Mouse (Mus musculus): ENCODE measurements at regions not wholly inside any gene's neighbourhood (a gene's known extent, or its start where the extent isn't known, plus 50 kb on each side); places are given as distances from the start of the nearest gene placed in this dataset.

- Histone ChIP-seq H3K9ac (ENCODE audit: low read length) (peak overlapping the region; percentile 40; the same call in 1 of the 2 replicates), H3K4me3 (ENCODE audit: low read depth, low read length) (no peak overlapping the region), H3K9me3 (ENCODE audit: control insufficient read depth, low read length) (no peaks in the 10 kb centered on the region), H3K27me3 (ENCODE audit: control insufficient read depth, insufficient read depth, low read length) (no peaks in the 10 kb centered on the region), H3K27ac (ENCODE audit: low read depth, low read length) (peak overlapping the region; percentile 22; the same call in 1 of the 2 replicates), H3K36me3 (ENCODE audit: control insufficient read depth, insufficient read depth, low read length) (no peaks in the 10 kb centered on the region), H3K4me1 (ENCODE audit: control insufficient read depth, insufficient read depth, low read length) (peaks cover 5% of the 10 kb centered on the region; the same call in 1 of the 2 replicates), H3K4me2 (no peak overlapping the region)
- ATAC-seq (ENCODE audit: low FRiP score) (peak; percentile 55), DNase-seq (ENCODE audit: low spot score, missing footprints) (peak; percentile 89)
- 44% methylated on average over 8 of the region's 8 CpGs for WGBS
Measured at GRCm38 (mm10) chr9:50005757-50006576, 207.2 kb upstream of the Ncam1 start.

- Histone ChIP-seq H3K9ac (ENCODE audit: low read length) (no peak overlapping the region), H3K36me3 (ENCODE audit: control insufficient read depth, insufficient read depth, low read length) (no peaks in the 10 kb centered on the region), H3K4me2 (no peak overlapping the region), H3K4me1 (ENCODE audit: control insufficient read depth, insufficient read depth, low read length) (peaks cover 5% of the 10 kb centered on the region; the same call in 1 of the 2 replicates), H3K4me3 (ENCODE audit: low read depth, low read length) (no peak overlapping the region), H3K27ac (ENCODE audit: low read depth, low read length) (no peak overlapping the region), H3K9me3 (ENCODE audit: control insufficient read depth, low read length) (no peaks in the 10 kb centered on the region), H3K27me3 (ENCODE audit: control insufficient read depth, insufficient read depth, low read length) (no peaks in the 10 kb centered on the region)
- whole genome bisulfite sequencing = 80% methylated on average over 6 of the region's 6 CpGs
- peak; percentile 26 for DNase-seq (ENCODE audit: low spot score, missing footprints)
- ATAC-seq (ENCODE audit: low FRiP score) = no peak
Measured at GRCm38 (mm10) chr9:50002695-50003094, 204.0 kb upstream of the Ncam1 start.

GRCm38 (mm10) chr9:50000497-50001404 is 202.0 kb upstream of the Ncam1 start:
- 76% methylated on average over 13 of the region's 13 CpGs for WGBS
- ATAC-seq (ENCODE audit: low FRiP score) = no peak

GRCm38 (mm10) chr9:49999970-50000369 is 201.2 kb upstream of the Ncam1 start:
- DNase-seq (ENCODE audit: low spot score, missing footprints) (peak; percentile 33), ATAC-seq (ENCODE audit: low FRiP score) (no peak)
- H3K4me1 ChIP-seq (ENCODE audit: control insufficient read depth, insufficient read depth, low read length) = no peaks in the 10 kb centered on the region; the same call in 1 of the 2 replicates
- 84% methylated on average over 1 of the region's 1 CpGs for WGBS
- no peaks in the 10 kb centered on the region for H3K36me3 ChIP-seq (ENCODE audit: control insufficient read depth, insufficient read depth, low read length)
- no peaks in the 10 kb centered on the region for H3K27me3 ChIP-seq (ENCODE audit: control insufficient read depth, insufficient read depth, low read length)
- H3K9me3 ChIP-seq (ENCODE audit: control insufficient read depth, low read length) = peaks cover 6% of the 10 kb centered on the region; the same call in 1 of the 2 replicates
- no peak overlapping the region for H3K4me2 ChIP-seq
- H3K4me3 ChIP-seq (ENCODE audit: low read depth, low read length) = no peak overlapping the region
- H3K27ac ChIP-seq (ENCODE audit: low read depth, low read length) = no peak overlapping the region
- no peak overlapping the region for H3K9ac ChIP-seq (ENCODE audit: low read length)

More at GRCm38 (mm10) chr9:50000497-50001404, 202.0 kb upstream of the Ncam1 start:
- no peak overlapping the region for H3K4me2 ChIP-seq
- H3K36me3 ChIP-seq (ENCODE audit: control insufficient read depth, insufficient read depth, low read length) = no peaks in the 10 kb centered on the region
- peaks cover 2% of the 10 kb centered on the region; the same call in 1 of the 2 replicates for H3K4me1 ChIP-seq (ENCODE audit: control insufficient read depth, insufficient read depth, low read length)
- H3K27ac ChIP-seq (ENCODE audit: low read depth, low read length) = no peak overlapping the region
- H3K27me3 ChIP-seq (ENCODE audit: control insufficient read depth, insufficient read depth, low read length) = no peaks in the 10 kb centered on the region
- H3K4me3 ChIP-seq (ENCODE audit: low read depth, low read length) = no peak overlapping the region
- DNase-seq (ENCODE audit: low spot score, missing footprints) = peak; percentile 82
- H3K9ac ChIP-seq (ENCODE audit: low read length) = no peak overlapping the region
- peaks cover 2% of the 10 kb centered on the region; the same call in 1 of the 2 replicates for H3K9me3 ChIP-seq (ENCODE audit: control insufficient read depth, low read length)

GRCm38 (mm10) chr9:49998101-49998500 is 199.4 kb upstream of the Ncam1 start:
- Histone ChIP-seq H3K27me3 (ENCODE audit: control insufficient read depth, insufficient read depth, low read length) (no peaks in the 10 kb centered on the region), H3K9ac (ENCODE audit: low read length) (no peak overlapping the region), H3K4me3 (ENCODE audit: low read depth, low read length) (no peak overlapping the region), H3K36me3 (ENCODE audit: control insufficient read depth, insufficient read depth, low read length) (no peaks in the 10 kb centered on the region), H3K27ac (ENCODE audit: low read depth, low read length) (no peak overlapping the region), H3K4me1 (ENCODE audit: control insufficient read depth, insufficient read depth, low read length) (no peaks in the 10 kb centered on the region; the same call in 1 of the 2 replicates), H3K4me2 (no peak overlapping the region), H3K9me3 (ENCODE audit: control insufficient read depth, low read length) (peaks cover 8% of the 10 kb centered on the region; the same call in 1 of the 2 replicates)
- WGBS = 43% methylated on average over 3 of the region's 3 CpGs
- DNase-seq (ENCODE audit: low spot score, missing footprints) (no peak), ATAC-seq (ENCODE audit: low FRiP score) (no peak)

GRCm38 (mm10) chr9:49989464-49990271 is 190.9 kb upstream of the Ncam1 start:
- WGBS = 55% methylated on average over 14 of the region's 14 CpGs
- no peaks in the 10 kb centered on the region for H3K36me3 ChIP-seq (ENCODE audit: control insufficient read depth, insufficient read depth, low read length)
- H3K27ac ChIP-seq (ENCODE audit: low read depth, low read length) = no peak overlapping the region
- no peaks in the 10 kb centered on the region for H3K4me1 ChIP-seq (ENCODE audit: control insufficient read depth, insufficient read depth, low read length)
- no peak overlapping the region for H3K4me2 ChIP-seq
- ATAC-seq (ENCODE audit: low FRiP score) = 0 out of 2 replicates have a peak, but pooled peaks have one; percentile 30
- DNase-seq (ENCODE audit: low spot score, missing footprints) = no peak
- no peak overlapping the region for H3K9ac ChIP-seq (ENCODE audit: low read length)
- no peaks in the 10 kb centered on the region for H3K9me3 ChIP-seq (ENCODE audit: control insufficient read depth, low read length)
- no peaks in the 10 kb centered on the region for H3K27me3 ChIP-seq (ENCODE audit: control insufficient read depth, insufficient read depth, low read length)
- no peak overlapping the region for H3K4me3 ChIP-seq (ENCODE audit: low read depth, low read length)

GRCm38 (mm10) chr9:49988064-49988463 is 189.3 kb upstream of the Ncam1 start:
- Histone ChIP-seq H3K27me3 (ENCODE audit: control insufficient read depth, insufficient read depth, low read length) (no peaks in the 10 kb centered on the region), H3K9me3 (ENCODE audit: control insufficient read depth, low read length) (no peaks in the 10 kb centered on the region), H3K9ac (ENCODE audit: low read length) (no peak overlapping the region), H3K4me2 (no peak overlapping the region), H3K36me3 (ENCODE audit: control insufficient read depth, insufficient read depth, low read length) (no peaks in the 10 kb centered on the region), H3K4me1 (ENCODE audit: control insufficient read depth, insufficient read depth, low read length) (no peaks in the 10 kb centered on the region), H3K27ac (ENCODE audit: low read depth, low read length) (no peak overlapping the region), H3K4me3 (ENCODE audit: low read depth, low read length) (no peak overlapping the region)
- WGBS = 63% methylated on average over 5 of the region's 5 CpGs
- no peak for ATAC-seq (ENCODE audit: low FRiP score)
- no peak for DNase-seq (ENCODE audit: low spot score, missing footprints)

- Histone ChIP-seq H3K9me3 (ENCODE audit: control insufficient read depth, low read length) (no peaks in the 10 kb centered on the region), H3K4me1 (ENCODE audit: control insufficient read depth, insufficient read depth, low read length) (no peaks in the 10 kb centered on the region), H3K27me3 (ENCODE audit: control insufficient read depth, insufficient read depth, low read length) (no peaks in the 10 kb centered on the region), H3K36me3 (ENCODE audit: control insufficient read depth, insufficient read depth, low read length) (no peaks in the 10 kb centered on the region), H3K27ac (ENCODE audit: low read depth, low read length) (no peak overlapping the region), H3K9ac (ENCODE audit: low read length) (no peak overlapping the region), H3K4me3 (ENCODE audit: low read depth, low read length) (no peak overlapping the region), H3K4me2 (no peak overlapping the region)
- no peak for ATAC-seq (ENCODE audit: low FRiP score)
- DNase-seq (ENCODE audit: low spot score, missing footprints) = no peak
Measured at GRCm38 (mm10) chr9:49987481-49987880, 188.8 kb upstream of the Ncam1 start.

Measured in midbrain, embryonic 11.5 days (tissue).